ENCODE assay signal across 18 mouse cellular contexts in genomic region chr19:45054892-45055690, GRCm38 (mm10). TPM values are rescaled to one million over a fixed set of nuclear protein-coding genes. Genes with fewer than 3 reads are reported as not detected.
DNase-seq lines count a peak whose midpoint lies in the region; ATAC-seq and TF ChIP-seq lines count a peak whose summit lies in the region.
"Had no signal": no experiment of that assay in that cellular context is flagged by ENCODE, and none has a peak within 500 bp of the region (broad histone marks: within the 10 kb centered on the region; RNA-seq: fewer than 3 reads in every experiment).

No protein-coding gene starts in this region.

- peak; percentile 34 for TF ChIP-seq POLR2A in myocyte (IDR thresholded peaks at IDR 0.05; ENCODE audit: insufficient read length, low read depth)

- H3ac ChIP-seq in myocyte (ENCODE audit: control insufficient read depth, insufficient read length) = no peak overlapping the region

- TF ChIP-seq CTCF in G1E (IDR thresholded peaks at IDR 0.05; ENCODE audit: low read depth, low read length) = no peak

- WGBS in embryonic facial prominence, embryonic 12.5 days = 80% methylated on average over 6 of the region's 6 CpGs
- 85% methylated on average over 6 of the region's 6 CpGs for WGBS in embryonic facial prominence, embryonic 10.5 days
- WGBS in limb, embryonic 13.5 days = 84% methylated on average over 6 of the region's 6 CpGs
- WGBS in limb, embryonic 10.5 days = 86% methylated on average over 6 of the region's 6 CpGs

- H3K9ac ChIP-seq in embryonic facial prominence, embryonic 12.5 days = no peak overlapping the region
- peak overlapping the region; percentile 35; the same call in 1 of the 2 replicates for H3K9ac ChIP-seq in limb, embryonic 13.5 days
- H3K9ac ChIP-seq: liver, embryonic 12.5 days; stomach, embryonic 15.5 days had no signal

- H3K4me3 ChIP-seq in embryonic facial prominence, embryonic 12.5 days = no peak overlapping the region
- no peak overlapping the region for H3K4me3 ChIP-seq in embryonic facial prominence, embryonic 10.5 days
- H3K4me3 ChIP-seq in limb, embryonic 13.5 days = no peak overlapping the region
- no peak overlapping the region for H3K4me3 ChIP-seq in limb, embryonic 10.5 days
- peak overlapping the region; percentile 45; the same call in 1 of the 2 replicates for H3K4me3 ChIP-seq in G1E (ENCODE audit: low read depth, low read length)
- no peak overlapping the region for H3K4me3 ChIP-seq in myocyte
- H3K4me3 ChIP-seq: hindbrain, embryonic 10.5 days; liver, embryonic 12.5 days; midbrain, embryonic 10.5 days; stomach, embryonic 15.5 days had no signal

- H3K79me2 ChIP-seq in myocyte (ENCODE audit: control insufficient read depth, insufficient read depth) = peaks cover 4% of the 10 kb centered on the region

- 0 out of 2 replicates have a peak overlapping the region, but pooled peaks have one; percentile 25 for H3K27ac ChIP-seq in embryonic facial prominence, embryonic 12.5 days
- no peak overlapping the region; the same call in 1 of the 2 replicates for H3K27ac ChIP-seq in embryonic facial prominence, embryonic 10.5 days (replicated peaks)
- no peak overlapping the region for H3K27ac ChIP-seq in limb, embryonic 13.5 days
- H3K27ac ChIP-seq in limb, embryonic 10.5 days = no peak overlapping the region
- H3K27ac ChIP-seq: hindbrain, embryonic 10.5 days; liver, embryonic 12.5 days; midbrain, embryonic 10.5 days; stomach, embryonic 15.5 days had no signal

- H3K4me1 ChIP-seq in embryonic facial prominence, embryonic 12.5 days = peaks cover 23% of the 10 kb centered on the region
- H3K4me1 ChIP-seq in embryonic facial prominence, embryonic 10.5 days = peaks cover 32% of the 10 kb centered on the region
- peaks cover 27% of the 10 kb centered on the region for H3K4me1 ChIP-seq in limb, embryonic 13.5 days
- peaks cover 25% of the 10 kb centered on the region for H3K4me1 ChIP-seq in limb, embryonic 10.5 days
- H3K4me1 ChIP-seq in G1E (ENCODE audit: insufficient read depth, low read depth, low read length) = peaks cover 56% of the 10 kb centered on the region

- H3K27me3 ChIP-seq in embryonic facial prominence, embryonic 12.5 days = no peaks in the 10 kb centered on the region
- peaks cover under 1% of the 10 kb centered on the region; the same call in 1 of the 2 replicates for H3K27me3 ChIP-seq in embryonic facial prominence, embryonic 10.5 days (replicated peaks; ENCODE audit: low read depth, poor library complexity, severe bottlenecking)
- no peaks in the 10 kb centered on the region for H3K27me3 ChIP-seq in limb, embryonic 13.5 days
- peaks cover 8% of the 10 kb centered on the region; the same call in 1 of the 2 replicates for H3K27me3 ChIP-seq in limb, embryonic 10.5 days (ENCODE audit: low read depth, poor library complexity, severe bottlenecking)
- H3K27me3 ChIP-seq in G1E (ENCODE audit: insufficient read depth, low read length) (no peaks in the 10 kb centered on the region), myocyte (ENCODE audit: control insufficient read depth, insufficient read depth, insufficient read length) (no peaks in the 10 kb centered on the region)
- H3K27me3 ChIP-seq: Patski; stomach, embryonic 15.5 days had no signal

- H3K36me3 ChIP-seq in embryonic facial prominence, embryonic 12.5 days = peaks cover 10% of the 10 kb centered on the region
- H3K36me3 ChIP-seq in embryonic facial prominence, embryonic 10.5 days (replicated peaks) = peaks cover 18% of the 10 kb centered on the region; the same call in 1 of the 2 replicates
- peaks cover 50% of the 10 kb centered on the region for H3K36me3 ChIP-seq in limb, embryonic 13.5 days
- peaks cover 19% of the 10 kb centered on the region; the same call in 1 of the 2 replicates for H3K36me3 ChIP-seq in limb, embryonic 10.5 days
- H3K36me3 ChIP-seq in G1E (replicated peaks) = peaks cover 46% of the 10 kb centered on the region
- H3K36me3 ChIP-seq in myocyte (ENCODE audit: control insufficient read depth, insufficient read depth) = peaks cover 9% of the 10 kb centered on the region
- H3K36me3 ChIP-seq: stomach, embryonic 15.5 days had no signal

- ATAC-seq in embryonic facial prominence, embryonic 12.5 days (ENCODE audit: insufficient number of reproducible peaks, insufficient read depth, low FRiP score, low TSS enrichment) = no peak
- no peak for ATAC-seq in limb, embryonic 13.5 days (ENCODE audit: low FRiP score, low read depth)
- no peak for ATAC-seq in G1E (ENCODE audit: extremely low read depth, insufficient number of reproducible peaks, low FRiP score, poor library complexity, severe bottlenecking)
- ATAC-seq: CD4-positive, CD25-positive, alpha-beta regulatory T cell, adult 4 months; forebrain, embryonic 16.5 days; inflammation-experienced regulatory T-cells, adult 6 months; liver, embryonic 12.5 days; Patski had no signal

- no peaks in the 10 kb centered on the region for H3K9me3 ChIP-seq in embryonic facial prominence, embryonic 12.5 days
- no peaks in the 10 kb centered on the region for H3K9me3 ChIP-seq in embryonic facial prominence, embryonic 10.5 days
- H3K9me3 ChIP-seq in limb, embryonic 13.5 days = no peaks in the 10 kb centered on the region
- no peaks in the 10 kb centered on the region for H3K9me3 ChIP-seq in limb, embryonic 10.5 days (replicated peaks)
- H3K9me3 ChIP-seq in G1E (replicated peaks) = no peaks in the 10 kb centered on the region
- H3K9me3 ChIP-seq: hindbrain, embryonic 10.5 days; liver, embryonic 12.5 days; midbrain, embryonic 10.5 days; stomach, embryonic 15.5 days had no signal

- DNase-seq in embryonic facial prominence, embryonic 10.5 days (ENCODE audit: low spot score) = no peak
- DNase-seq in limb, embryonic 10.5 days (ENCODE audit: low spot score) = no peak
- DNase-seq in G1E (ENCODE audit: low spot score) = no peak
- DNase-seq in liver = no peak
- DNase-seq: cerebellum, postnatal 14 days; kidney, postnatal 4 days; thymus, postnatal 14 days had no signal

- no peak overlapping the region for H3K4me2 ChIP-seq in embryonic facial prominence, embryonic 12.5 days (replicated peaks)
- no peak overlapping the region for H3K4me2 ChIP-seq in limb, embryonic 13.5 days (replicated peaks)
- H3K4me2 ChIP-seq in myocyte (ENCODE audit: low read depth) = peak overlapping the region; percentile 80
- H3K4me2 ChIP-seq: liver, embryonic 12.5 days; stomach, embryonic 15.5 days had no signal

TF ChIP-seq in myocyte, 11 proteins besides CTCF, POLR2A, EP300 and RAD21:
- TF ChIP-seq POLR2AphosphoS2 (IDR thresholded peaks at IDR 0.05; ENCODE audit: insufficient read length, low read depth) (peak; percentile 73), MYOD1 (IDR thresholded peaks at IDR 0.05; ENCODE audit: control insufficient read depth in 1 of 3, insufficient read length in 2 of 3, low read depth in 2 of 3) (no peak)

RNA-seq across cellular contexts. Expression of gene Sfxn3, which starts 7.8 kb away (rescaled TPM):
- polyA plus RNA-seq in embryonic facial prominence, embryonic 12.5 days (2016; fragmentation: Nextera tagmentation; extraction: Ambion mirVana) = 24.3 and 25.1 TPM in 2 replicates
- 7.7 and 9.8 TPM in 2 replicates for polyA plus RNA-seq in embryonic facial prominence, embryonic 10.5 days (2016; fragmentation: Nextera tagmentation; extraction: Ambion mirVana)
- polyA plus RNA-seq in limb, embryonic 13.5 days (2015; fragmentation: Nextera tagmentation; extraction: Ambion mirVana) = 26.0 and 26.5 TPM in 2 replicates
- polyA plus RNA-seq in limb, embryonic 10.5 days (2016; fragmentation: Nextera tagmentation; extraction: Ambion mirVana) = 4.6 and 8.4 TPM in 2 replicates
- total RNA-seq in G1E (2014; fragmentation: Nextera tagmentation) (26.1 and 34.6 TPM in 2 replicates), G1E (2017) (7.4 TPM in 2 replicates)
- polyA plus RNA-seq in G1E (2012) (4.4 and 6.7 TPM in 2 replicates), myocyte (2012; fragmentation: generic; extraction: Trizol) (43.4 TPM)

RNA-seq across cellular contexts. Expression of gene Pdzd7, which starts 9.6 kb away (rescaled TPM):
- 0.29 and 0.52 TPM in 2 replicates for polyA plus RNA-seq in embryonic facial prominence, embryonic 12.5 days (2016; fragmentation: Nextera tagmentation; extraction: Ambion mirVana)
- 0.27 and 0.65 TPM in 2 replicates for polyA plus RNA-seq in embryonic facial prominence, embryonic 10.5 days (2016; fragmentation: Nextera tagmentation; extraction: Ambion mirVana)
- polyA plus RNA-seq in limb, embryonic 13.5 days (2015; fragmentation: Nextera tagmentation; extraction: Ambion mirVana) = 0.41 and 0.56 TPM in 2 replicates
- polyA plus RNA-seq in limb, embryonic 10.5 days (2016; fragmentation: Nextera tagmentation; extraction: Ambion mirVana) = 0.20 and 0.28 TPM in 2 replicates
- not detected in 2 replicates for total RNA-seq in G1E (2014; fragmentation: Nextera tagmentation)
- 0.05 TPM in 1 of 2 replicates, not detected in the other for total RNA-seq in G1E (2017)
- 0.02 and 0.04 TPM in 2 replicates for polyA plus RNA-seq in G1E (2012)
- 5.0 TPM for polyA plus RNA-seq in myocyte (2012; fragmentation: generic; extraction: Trizol)
- polyA plus RNA-seq: CD4-positive, CD25-positive, alpha-beta regulatory T cell, adult 4 months; inflammation-experienced regulatory T-cells, adult 6 months; liver, embryonic 12.5 days had no signal

RNA-seq across cellular contexts. Expression of gene Kazald1, which starts 19.9 kb away (rescaled TPM):
- polyA plus RNA-seq in embryonic facial prominence, embryonic 12.5 days (2016; fragmentation: Nextera tagmentation; extraction: Ambion mirVana) = 7.0 and 8.4 TPM in 2 replicates
- 3.7 and 6.7 TPM in 2 replicates for polyA plus RNA-seq in embryonic facial prominence, embryonic 10.5 days (2016; fragmentation: Nextera tagmentation; extraction: Ambion mirVana)
- polyA plus RNA-seq in limb, embryonic 13.5 days (2015; fragmentation: Nextera tagmentation; extraction: Ambion mirVana) = 18.6 and 20.4 TPM in 2 replicates
- 1.0 and 1.5 TPM in 2 replicates for polyA plus RNA-seq in limb, embryonic 10.5 days (2016; fragmentation: Nextera tagmentation; extraction: Ambion mirVana)
- total RNA-seq in G1E (2014; fragmentation: Nextera tagmentation) (0.60 TPM in 1 of 2 replicates, not detected in the other), G1E (2017) (0.35 and 0.49 TPM in 2 replicates)
- polyA plus RNA-seq in G1E (2012) (0.39 and 0.41 TPM in 2 replicates), myocyte (2012; fragmentation: generic; extraction: Trizol) (1.4 TPM)

RNA-seq across cellular contexts. Expression of gene Lzts2, which starts 40.9 kb away (rescaled TPM):
- polyA plus RNA-seq in embryonic facial prominence, embryonic 12.5 days (2016; fragmentation: Nextera tagmentation; extraction: Ambion mirVana) = 107 and 112 TPM in 2 replicates
- polyA plus RNA-seq in embryonic facial prominence, embryonic 10.5 days (2016; fragmentation: Nextera tagmentation; extraction: Ambion mirVana) = 69.8 and 75.0 TPM in 2 replicates
- 68.8 and 68.9 TPM in 2 replicates for polyA plus RNA-seq in limb, embryonic 13.5 days (2015; fragmentation: Nextera tagmentation; extraction: Ambion mirVana)
- polyA plus RNA-seq in limb, embryonic 10.5 days (2016; fragmentation: Nextera tagmentation; extraction: Ambion mirVana) = 87.5 and 90.8 TPM in 2 replicates
- total RNA-seq in G1E (2014; fragmentation: Nextera tagmentation) = 25.6 and 32.7 TPM in 2 replicates
- total RNA-seq in G1E (2017) = 21.7 and 28.5 TPM in 2 replicates
- 122 and 157 TPM in 2 replicates for polyA plus RNA-seq in G1E (2012)
- polyA plus RNA-seq in myocyte (2012; fragmentation: generic; extraction: Trizol) = 66.1 TPM

RNA-seq across cellular contexts. Expression of gene Mrpl43, which starts 48.8 kb away (rescaled TPM):
- polyA plus RNA-seq in embryonic facial prominence, embryonic 12.5 days (2016; fragmentation: Nextera tagmentation; extraction: Ambion mirVana) = 74.5 and 75.8 TPM in 2 replicates
- 70.6 and 74.8 TPM in 2 replicates for polyA plus RNA-seq in embryonic facial prominence, embryonic 10.5 days (2016; fragmentation: Nextera tagmentation; extraction: Ambion mirVana)
- polyA plus RNA-seq in limb, embryonic 13.5 days (2015; fragmentation: Nextera tagmentation; extraction: Ambion mirVana) = 69.2 and 76.3 TPM in 2 replicates
- polyA plus RNA-seq in limb, embryonic 10.5 days (2016; fragmentation: Nextera tagmentation; extraction: Ambion mirVana) = 69.8 and 75.3 TPM in 2 replicates
- 35.6 and 41.8 TPM in 2 replicates for total RNA-seq in G1E (2014; fragmentation: Nextera tagmentation)
- total RNA-seq in G1E (2017) = 39.7 and 42.2 TPM in 2 replicates
- polyA plus RNA-seq in G1E (2012) = 91.6 and 94.7 TPM in 2 replicates
- 81.3 TPM for polyA plus RNA-seq in myocyte (2012; fragmentation: generic; extraction: Trizol)
